Mouse (Mus musculus): ENCODE measurements around the gene Lck.
"Not testable (repeated sequence)": the region's sequence is repeated elsewhere in the genome, so short reads cannot be mapped to it uniquely, and the experiment has no call there.

Gene Lck

GRCm38 (mm10) chr4:129554512-129554911, 18.9 kb downstream of the Lck start:
- DNase-seq: not testable (repeated sequence)

- no peak for DNase-seq
Observed at GRCm38 (mm10) chr4:129550295-129550694, 23.1 kb downstream of the Lck start.

DNA sequence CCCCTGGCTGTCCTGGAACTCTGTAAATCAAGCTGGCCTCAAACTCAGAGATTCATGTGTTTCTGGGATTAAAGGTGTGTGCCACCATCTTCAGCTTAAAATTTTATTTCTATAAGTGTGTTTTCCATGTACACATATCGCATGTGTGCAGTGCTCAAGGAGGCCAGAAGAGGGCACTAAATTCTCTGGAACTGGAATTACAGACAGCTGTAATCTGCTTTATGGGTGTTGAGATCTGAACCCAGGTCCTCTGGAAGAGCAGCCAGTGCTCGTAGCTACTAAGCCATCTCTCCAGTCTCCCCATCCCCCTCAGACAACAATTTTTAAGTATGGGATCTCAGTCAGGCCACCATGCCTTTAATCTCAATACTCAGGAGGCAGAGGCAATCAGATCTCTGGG, 24.1 kb downstream of the Lck start:
- peak in 1 of 2 experiments; percentile 51 for DNase-seq

- DNase-seq: not testable (repeated sequence)
Observed at GRCm38 (mm10) chr4:129547631-129548030, 25.8 kb downstream of the Lck start.

- DNase-seq: no peak
Observed at GRCm38 (mm10) chr4:129544106-129544505, 29.3 kb downstream of the Lck start.

GRCm38 (mm10) chr4:129542592-129543141, 30.8 kb downstream of the Lck start, which contains the start of gene Hdac1:
Gene Hdac1, minus strand, starts transcription at chr4:129542713.
- DNase-seq: peak; percentile 99 to 100

DNA sequence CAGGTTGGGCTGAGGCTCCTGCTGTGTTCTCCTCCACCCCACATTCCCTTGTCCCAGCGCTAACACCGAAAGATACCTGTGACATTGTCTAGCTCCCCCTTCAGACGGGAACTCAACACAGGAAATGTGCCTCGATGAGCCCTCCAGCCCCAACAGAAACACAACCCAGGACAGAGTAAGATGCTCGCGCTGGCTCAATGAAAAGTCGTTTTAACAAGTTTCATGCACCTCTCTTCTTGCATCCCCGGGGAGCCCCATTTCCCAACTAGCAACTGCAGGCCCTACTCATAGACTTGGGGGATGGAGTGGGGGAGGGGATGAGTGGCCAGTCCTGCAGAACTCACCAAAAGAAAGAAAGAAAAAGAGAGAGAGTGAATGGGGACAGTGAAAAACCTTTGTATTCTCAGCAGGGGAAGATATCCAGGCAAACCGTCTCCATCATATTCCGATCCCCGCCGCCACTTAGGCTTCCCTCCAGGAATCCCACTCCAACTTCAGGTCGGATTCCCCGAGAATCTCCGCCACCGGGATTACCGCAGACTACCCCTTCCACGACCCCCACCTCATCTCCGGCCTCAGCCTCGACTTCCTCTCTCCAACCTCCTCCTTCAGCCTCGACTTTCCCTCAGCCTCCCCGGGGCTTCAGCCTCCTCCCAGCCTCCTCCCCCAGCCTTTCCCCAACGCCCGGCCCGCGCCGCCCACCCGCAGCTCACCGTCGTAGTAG, 31.4 kb downstream of the Lck start:
- peak in 1 of 2 experiments; percentile 26 for DNase-seq

GRCm38 (mm10) chr4:129540012-129540411, 33.4 kb downstream of the Lck start:
- peak; percentile 44 to 52 for DNase-seq

DNA sequence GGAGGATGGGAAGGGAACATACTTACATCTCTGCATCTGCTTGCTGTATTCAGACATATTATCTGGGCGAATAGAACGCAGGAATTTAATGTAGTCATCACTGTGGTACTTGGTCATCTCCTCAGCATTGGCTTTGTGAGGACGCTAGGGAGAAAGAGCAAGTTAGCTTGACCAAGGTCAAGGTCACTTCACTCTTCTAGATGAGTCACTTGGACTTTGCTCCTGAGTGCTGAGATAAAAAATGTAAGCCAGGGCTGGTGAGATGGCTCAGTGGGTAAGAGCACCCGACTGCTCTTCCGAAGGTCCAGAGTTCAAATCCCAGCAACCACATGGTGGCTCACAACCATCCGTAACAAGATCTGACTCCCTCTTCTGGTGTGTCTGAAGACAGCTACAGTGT, 44.5 kb downstream of the Lck start:
- not testable (repeated sequence) for DNase-seq

DNA sequence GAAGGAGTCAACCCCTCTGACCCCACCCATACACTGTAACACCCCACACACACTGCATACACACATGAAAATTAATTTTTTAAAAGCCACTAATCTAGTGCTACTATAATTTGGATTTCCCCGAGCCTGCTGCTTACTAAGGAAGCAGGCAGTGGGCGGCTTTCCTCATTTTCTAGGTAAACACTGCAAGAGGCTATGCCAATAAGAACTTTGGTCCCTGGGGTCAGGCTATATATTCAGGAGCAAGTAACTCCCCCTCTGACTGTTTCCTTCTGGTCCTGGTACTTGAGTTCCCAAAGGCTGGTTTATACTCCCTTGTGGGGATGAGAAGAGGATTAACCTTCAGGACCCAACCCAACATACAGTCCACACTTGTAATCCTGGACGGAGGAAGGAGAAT, 47.6 kb downstream of the Lck start:
- DNase-seq: no peak

- DNase-seq: no peak
Observed at GRCm38 (mm10) chr4:129525338-129525737, 48.1 kb downstream of the Lck start.

DNA sequence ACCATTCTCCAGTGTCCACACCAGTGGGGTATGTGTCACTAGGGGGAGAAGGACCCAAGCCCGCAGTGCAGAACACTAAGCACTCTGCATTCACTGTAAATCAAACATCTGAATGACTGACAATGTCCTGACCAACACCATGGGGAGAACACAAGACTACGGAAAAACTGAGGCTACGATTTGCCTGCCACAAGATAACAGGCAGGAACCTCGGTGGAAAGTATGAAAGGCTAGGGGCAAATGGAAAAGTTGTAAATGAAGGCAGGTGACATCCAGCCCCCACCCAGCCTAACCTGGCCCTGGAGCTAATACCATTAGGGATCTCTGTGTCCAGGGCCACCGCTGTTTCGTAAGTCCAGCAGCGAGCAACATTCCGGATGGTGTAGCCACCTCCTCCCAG, 54.9 kb downstream of the Lck start:
- DNase-seq: no peak

DNA sequence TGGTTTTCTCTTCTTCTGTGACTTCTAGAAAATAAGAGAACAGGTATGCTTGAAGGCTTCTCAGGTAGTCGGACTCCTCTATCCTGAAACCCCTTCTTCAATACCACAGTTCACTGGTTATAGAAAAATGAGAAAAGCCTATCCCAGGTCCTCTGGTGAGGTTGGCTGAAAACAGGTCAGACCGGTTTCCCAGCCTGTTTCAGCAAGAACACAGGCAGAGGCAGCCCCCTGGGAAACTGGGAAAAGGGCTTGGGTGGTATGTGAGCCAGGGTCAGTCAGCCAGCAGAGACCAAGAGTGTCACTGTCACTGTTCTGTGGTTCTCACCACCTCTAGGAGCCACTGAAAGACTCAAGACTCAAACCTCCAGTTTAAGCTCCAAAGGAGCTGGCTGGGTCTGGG, 56.5 kb downstream of the Lck start:
- peak; percentile 49 to 54 for DNase-seq

- peak; percentile 79 to 83 for DNase-seq
Observed at GRCm38 (mm10) chr4:129514300-129514898, 59.0 kb downstream of the Lck start.

DNA sequence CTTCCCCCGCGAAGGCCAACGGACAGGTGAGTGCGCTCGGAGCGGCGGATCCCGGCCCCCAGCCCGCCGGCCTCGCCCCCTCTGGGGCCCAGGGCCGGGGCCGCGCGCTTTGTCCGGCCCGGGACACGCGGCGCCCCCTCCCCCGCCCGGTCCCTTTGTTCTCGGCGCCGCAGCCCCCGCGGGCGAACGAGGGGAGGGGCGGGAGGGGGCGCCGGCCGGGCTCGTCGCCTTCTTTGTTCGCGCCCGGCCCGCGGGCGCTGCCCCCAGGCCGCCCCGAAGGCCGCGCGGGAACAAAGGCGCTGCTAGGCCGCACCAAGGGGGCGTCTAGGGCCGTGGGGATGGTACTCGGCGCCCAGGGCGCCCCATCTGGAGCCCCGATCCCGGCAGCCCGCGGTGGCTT, 59.5 kb downstream of the Lck start:
- DNase-seq: no peak

GRCm38 (mm10) chr4:129513086-129513767, 60.2 kb downstream of the Lck start, which contains the start of gene Marcksl1:
Gene Marcksl1, plus strand, starts transcription at chr4:129513581.
- DNase-seq: peak; percentile 95

GRCm38 (mm10) chr4:129511413-129512096, 61.9 kb downstream of the Lck start:
- no peak for DNase-seq

- peak in 1 of 2 experiments; percentile 49 for DNase-seq
Observed at GRCm38 (mm10) chr4:129510723-129511412, 62.6 kb downstream of the Lck start.

DNA sequence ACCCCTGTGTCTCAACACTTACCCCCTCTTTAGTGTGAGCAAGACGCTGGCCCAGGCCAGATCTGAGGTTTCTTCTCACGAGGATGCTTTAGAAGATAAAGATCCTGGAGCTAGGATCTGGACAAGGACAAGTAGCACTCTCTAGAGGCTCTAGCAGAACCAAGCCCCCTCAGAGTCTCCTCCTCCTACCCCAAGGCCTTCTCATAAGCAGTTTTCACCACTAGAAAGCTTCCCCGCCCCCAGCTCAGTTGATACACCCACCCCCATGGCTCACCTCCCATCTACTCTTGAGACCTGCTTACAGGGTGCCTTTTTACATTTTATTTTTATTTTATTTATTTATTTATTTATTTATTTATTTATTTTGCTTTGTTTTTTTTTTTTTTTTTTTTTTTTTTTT, 63.8 kb downstream of the Lck start:
- no peak for DNase-seq

DNA sequence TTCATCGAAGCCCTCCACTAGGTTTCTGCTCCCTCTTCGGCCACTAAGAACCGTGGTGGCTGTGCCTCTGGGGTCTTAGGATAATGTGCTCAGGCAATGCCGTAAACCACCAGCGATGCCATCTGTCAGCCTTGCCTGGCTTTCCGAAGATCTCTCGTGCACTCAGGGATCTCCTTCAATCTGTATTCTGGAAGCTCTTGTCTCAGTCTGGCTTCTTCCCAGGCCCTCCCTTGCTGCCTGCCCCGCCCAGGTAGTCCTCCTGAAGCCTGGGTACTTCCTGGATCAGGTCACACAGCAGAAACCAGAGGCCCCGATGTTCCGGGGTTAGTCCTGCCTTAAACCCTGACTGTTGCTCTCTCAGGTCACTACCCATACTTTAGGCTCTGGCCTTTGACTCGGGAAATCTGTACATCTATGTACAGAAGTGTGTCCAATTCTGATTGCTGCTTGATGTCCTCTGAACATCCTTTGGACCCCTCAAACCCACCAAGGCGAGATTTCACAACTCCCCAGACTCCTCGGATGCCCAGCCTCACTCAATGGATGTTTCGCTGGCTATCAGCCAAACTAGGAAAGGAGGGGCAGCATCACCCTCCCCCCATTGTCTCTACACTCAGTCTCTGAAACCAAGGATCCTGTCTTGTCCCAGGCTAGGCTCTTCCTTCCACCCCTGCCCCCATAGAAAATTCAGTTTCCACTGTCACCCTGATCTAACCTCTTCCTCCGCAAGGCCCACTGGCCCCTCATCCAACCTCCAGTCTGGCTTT, 64.4 kb downstream of the Lck start:
- peak in 1 of 2 experiments; percentile 44 for DNase-seq

DNA sequence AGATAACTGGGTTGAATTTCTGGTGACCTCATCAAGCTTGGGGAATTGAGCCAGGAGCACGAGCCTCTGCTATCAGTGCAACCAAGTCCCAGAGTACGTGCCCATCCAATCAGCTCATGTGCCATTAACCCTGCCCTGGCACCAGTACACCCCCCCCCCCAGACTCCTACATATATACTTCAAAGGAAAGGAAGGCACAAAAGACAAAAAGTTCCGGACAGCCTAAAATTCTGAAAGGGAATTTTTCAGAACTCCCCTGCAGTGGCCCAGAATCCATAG, 65.3 kb downstream of the Lck start:
- DNase-seq: no peak
